Mouse (Mus musculus) layer of hippocampus, postnatal 36 days (tissue): ENCODE results near the gene Ola1. TPM values are rescaled to one million over a fixed set of nuclear protein-coding genes. Genes with fewer than 3 reads are reported as not detected.

Experiments
- DNase-seq, 2 experiments: peaks; one replicate each; pipeline ENCODE4 v3.0.0; 2022
- total RNA-seq, 2 experiments: library from RNA; stranded (reverse); gene quantifications; 2 replicates each; pipeline ENCODE4 v1.2.3; 2021

Gene Ola1
- total RNA-seq, 2 experiments from 2014 or later: 119 to 126 TPM

- DNase-seq: no peak
Measured at GRCm38 (mm10) chr2:73063911-73064619, 154.7 kb downstream of the Ola1 start.

- DNase-seq: no peak
Measured at GRCm38 (mm10) chr2:73060259-73060585, 158.5 kb downstream of the Ola1 start.

- DNase-seq: no peak
Measured at GRCm38 (mm10) chr2:73059550-73060258, 159.0 kb downstream of the Ola1 start.

- no peak for DNase-seq
Measured at GRCm38 (mm10) chr2:73058344-73058743, 160.4 kb downstream of the Ola1 start.

- no peak for DNase-seq
Measured at GRCm38 (mm10) chr2:73057589-73057988, 161.1 kb downstream of the Ola1 start.

GRCm38 (mm10) chr2:73056090-73056956 is 162.4 kb downstream of the Ola1 start:
- DNase-seq: no peak

- no peak for DNase-seq
Measured at GRCm38 (mm10) chr2:73053791-73054490, 164.8 kb downstream of the Ola1 start.

- no peak for DNase-seq
Measured at GRCm38 (mm10) chr2:73050401-73050800, 168.3 kb downstream of the Ola1 start.

GRCm38 (mm10) chr2:73049977-73050376 is 168.7 kb downstream of the Ola1 start:
- no peak for DNase-seq

- no peak for DNase-seq
Measured at GRCm38 (mm10) chr2:73049001-73049684, 169.6 kb downstream of the Ola1 start.

- no peak for DNase-seq
Measured at GRCm38 (mm10) chr2:73047061-73047741, 171.5 kb downstream of the Ola1 start.

- no peak for DNase-seq
Measured at GRCm38 (mm10) chr2:73046576-73046975, 172.1 kb downstream of the Ola1 start.

GRCm38 (mm10) chr2:73045505-73045904 is 173.2 kb downstream of the Ola1 start:
- no peak for DNase-seq

Other genes starting within 250 kb of the Ola1 start
- gene Sp3, start 238.5 kb downstream of the Ola1 start, total RNA-seq: 10 to 100 TPM; 63.5 to 73.7 TPM
- gene Gm11084, start 232.2 kb downstream of the Ola1 start, total RNA-seq: not detected
- 1 to 10 TPM; 3.6 to 4.1 TPM for gene Sp9, start 53.0 kb upstream of the Ola1 start, total RNA-seq
- 10 to 100 TPM; 22.8 to 23.9 TPM for gene Scrn3, start 93.7 kb upstream of the Ola1 start, total RNA-seq
- gene Cir1, start 93.8 kb upstream of the Ola1 start, total RNA-seq: 10 to 100 TPM; 26.0 to 27.3 TPM
- 10 to 100 TPM; 64.7 to 65.3 TPM for gene Gpr155, start 167.6 kb upstream of the Ola1 start, total RNA-seq